10 mouse cellular contexts compared by ENCODE assay signal in the genomic region with DNA sequence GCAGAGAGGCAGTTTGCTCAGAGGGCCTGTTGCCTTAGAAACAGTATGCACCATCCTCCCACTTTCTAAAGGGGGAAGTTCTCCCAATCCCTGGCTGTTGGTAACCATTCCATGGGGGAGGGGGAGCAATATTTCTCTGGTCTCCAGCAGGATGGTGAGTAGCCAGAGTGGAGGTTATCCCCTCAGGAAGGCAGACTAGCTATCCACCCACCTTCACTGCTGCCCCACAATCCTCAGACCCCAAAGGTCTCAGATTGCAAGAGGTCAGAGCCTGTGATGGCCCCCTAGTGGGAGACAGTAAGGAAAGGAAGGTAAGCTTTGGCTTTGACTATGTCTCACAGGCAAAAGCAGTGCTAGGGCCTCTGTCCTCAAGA. TPM values are rescaled to one million over a fixed set of nuclear protein-coding genes. Genes with fewer than 3 reads are reported as not detected.
DNase-seq lines count a peak whose midpoint lies in the region; ATAC-seq lines count a peak whose summit lies in the region.
"Had no signal": no experiment of that assay in that cellular context is flagged by ENCODE, and none has a peak within 500 bp of the region (broad histone marks: within the 10 kb centered on the region; RNA-seq: fewer than 3 reads in every experiment).

No protein-coding gene starts in this region.

- H3K4me2 ChIP-seq in forebrain, embryonic 16.5 days (ENCODE audit: low read length) = peak overlapping the region; percentile 78
- peak overlapping the region; percentile 91 for H3K4me2 ChIP-seq in neural tube, embryonic 13.5 days
- H3K4me2 ChIP-seq: lung, embryonic 15.5 days had no signal

- peak overlapping the region; percentile 8 for H3K9ac ChIP-seq in forebrain, embryonic 16.5 days (replicated peaks; ENCODE audit: low read depth, low read length)
- H3K9ac ChIP-seq in neural tube, embryonic 13.5 days = peak overlapping the region; percentile 61
- H3K9ac ChIP-seq: lung, embryonic 15.5 days had no signal

- peaks cover 4% of the 10 kb centered on the region; the same call in 1 of the 2 replicates for H3K36me3 ChIP-seq in forebrain, embryonic 16.5 days (ENCODE audit: control insufficient read depth, insufficient read depth)
- peaks cover 16% of the 10 kb centered on the region for H3K36me3 ChIP-seq in neural tube, embryonic 13.5 days

- intact Hi-C loops in left cerebral cortex, postnatal 14 days (cut with DNase I) = no loop called here

- peaks cover 75% of the 10 kb centered on the region for H3K4me1 ChIP-seq in forebrain, embryonic 16.5 days (replicated peaks; ENCODE audit: control insufficient read depth, insufficient read depth, low read length)
- peaks cover 79% of the 10 kb centered on the region for H3K4me1 ChIP-seq in neural tube, embryonic 13.5 days (replicated peaks)

- DNase-seq in cerebellum, adult 11-12 months = peak; percentile 57
- peak; percentile 56 to 73 for DNase-seq in left cerebral cortex, postnatal 14 days (ENCODE audit: low spot score in 2 of 2)
- no peak for DNase-seq in left cerebral cortex, adult 8-10 months (ENCODE audit: low spot score in 2 of 2)
- no peak for DNase-seq in gastrocnemius, adult 8-10 months (ENCODE audit: low spot score in 2 of 2)
- DNase-seq in ovary, postnatal 36 days (ENCODE audit: low spot score) = no peak
- DNase-seq: gastrocnemius, postnatal 10 days had no signal

- ATAC-seq in cerebellum, adult (ENCODE audit: insufficient number of reproducible peaks, low FRiP score, low TSS enrichment) = no peak
- no peak for ATAC-seq in forebrain, embryonic 16.5 days
- ATAC-seq in neural tube, embryonic 13.5 days (ENCODE audit: low read depth) = no peak

- no peaks in the 10 kb centered on the region for H3K27me3 ChIP-seq in forebrain, embryonic 16.5 days (replicated peaks; ENCODE audit: control insufficient read depth, insufficient read depth, low read length)
- H3K27me3 ChIP-seq in neural tube, embryonic 13.5 days = no peaks in the 10 kb centered on the region
- H3K27me3 ChIP-seq: lung, embryonic 15.5 days had no signal

- H3K27ac ChIP-seq in forebrain, embryonic 16.5 days (ENCODE audit: low read length) = peak overlapping the region; percentile 77
- peak overlapping the region; percentile 74; the same call in 1 of the 2 replicates for H3K27ac ChIP-seq in neural tube, embryonic 13.5 days (replicated peaks)

- no peak overlapping the region for H3K4me3 ChIP-seq in forebrain, embryonic 16.5 days (replicated peaks; ENCODE audit: low read length)
- H3K4me3 ChIP-seq in neural tube, embryonic 13.5 days = no peak overlapping the region
- H3K4me3 ChIP-seq: lung, embryonic 15.5 days had no signal

- H3K9me3 ChIP-seq in forebrain, embryonic 16.5 days (ENCODE audit: control insufficient read depth, low read length) = no peaks in the 10 kb centered on the region
- H3K9me3 ChIP-seq in neural tube, embryonic 13.5 days = no peaks in the 10 kb centered on the region
- H3K9me3 ChIP-seq: lung, embryonic 15.5 days had no signal

RNA-seq across cellular contexts. Expression of gene Itm2c, which starts 5.3 kb away (rescaled TPM):
- 100 to 1,000 TPM; 521 to 559 TPM for total RNA-seq in left cerebral cortex, postnatal 14 days (2021)
- total RNA-seq in left cerebral cortex, adult 8-10 months (2022) = 100 to 1,000 TPM; 764 to 823 (median 782) TPM
- polyA plus RNA-seq in forebrain, embryonic 16.5 days (2015; fragmentation: Nextera tagmentation; extraction: Ambion mirVana) = 146 and 166 TPM in 2 replicates
- 148 and 155 TPM in 2 replicates for polyA plus RNA-seq in neural tube, embryonic 13.5 days (2015; fragmentation: Nextera tagmentation; extraction: Ambion mirVana)
- 10 to 100 TPM; 24.3 to 35.2 (median 28.2) TPM for total RNA-seq in gastrocnemius, adult 8-10 months (2022)

RNA-seq across cellular contexts. Expression of gene 4933407L21Rik, which starts 28.9 kb away (rescaled TPM):
- total RNA-seq in left cerebral cortex, postnatal 14 days (2021) = 1 to 10 TPM; 7.8 to 9.6 TPM
- total RNA-seq in left cerebral cortex, adult 8-10 months (2022) = 1 to 10 TPM; 5.6 to 9.6 (median 6.3) TPM
- 3.6 and 5.6 TPM in 2 replicates for polyA plus RNA-seq in forebrain, embryonic 16.5 days (2015; fragmentation: Nextera tagmentation; extraction: Ambion mirVana)
- polyA plus RNA-seq in neural tube, embryonic 13.5 days (2015; fragmentation: Nextera tagmentation; extraction: Ambion mirVana) = 2.7 and 3.5 TPM in 2 replicates
- total RNA-seq in gastrocnemius, adult 8-10 months (2022) = under 1 TPM in 2 of 4 experiments, not detected in 2; 0.22 to 0.67 TPM
- total RNA-seq: gastrocnemius, postnatal 10 days had no signal

Comparison
In these comparisons a context has a peak if more than half of its experiments do, and no peak if none do; other contexts are left out.
1. DNase-seq: peak in cerebellum, adult 11-12 months (single experiment) and left cerebral cortex, postnatal 14 days (2 of 2); none in left cerebral cortex, adult 8-10 months (0 of 2), gastrocnemius, adult 8-10 months (0 of 2) and ovary, postnatal 36 days (single experiment).
2. RNA of gene Itm2c, which starts 5.3 kb away (total RNA-seq): 764 to 823 TPM in left cerebral cortex, adult 8-10 months and 521 to 559 TPM in left cerebral cortex, postnatal 14 days; 24.3 to 35.2 TPM in gastrocnemius, adult 8-10 months; every median in the first group is over 10 times any median in the second.